Mouse (Mus musculus) MN1 (cell line): Measurements from ENCODE around the gene Fzd2.
"Not testable (repeated sequence)": the region's sequence is repeated elsewhere in the genome, so short reads cannot be mapped to it uniquely, and the experiment has no call there.

Experiments used
- DNase-seq: peaks from one replicate; pipeline ENCODE4 v3.0.0-alpha.2; 2016; ENCODE audit warnings: low spot score

Fzd2 gene

DNA sequence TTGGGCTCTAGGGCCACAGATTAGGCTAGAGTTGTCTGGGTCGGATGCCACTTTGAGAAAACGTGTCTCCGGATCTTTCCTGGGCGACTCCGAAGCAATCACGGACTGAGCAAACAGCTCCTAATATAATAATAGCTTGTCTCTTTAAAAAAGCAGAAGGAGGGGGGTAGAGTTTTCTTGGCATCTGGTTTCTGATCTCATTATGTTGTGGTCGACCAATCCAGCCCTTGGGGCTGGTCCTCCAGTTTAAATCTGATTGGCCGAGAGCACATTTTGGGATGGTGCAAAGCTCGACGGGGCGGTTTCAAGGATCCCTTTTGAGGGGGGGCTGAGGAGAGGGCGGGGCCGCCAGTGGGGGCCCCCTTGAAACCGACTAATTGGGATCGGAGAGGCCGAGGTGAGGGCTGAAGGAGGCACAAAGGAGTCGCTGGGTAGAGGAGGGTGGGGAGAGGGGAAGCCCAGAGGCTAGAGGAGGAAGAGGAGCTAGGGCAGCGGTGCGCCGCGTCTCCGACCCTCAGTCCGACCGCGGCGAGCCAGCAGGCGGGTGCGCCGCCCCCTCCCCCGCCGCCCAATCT is at the start of gene Fzd2:
Fzd2 (plus strand) TSS at position 387 of the 575 bp plus-strand sequence.
- DNase-seq, result peak; percentile 96

DNA sequence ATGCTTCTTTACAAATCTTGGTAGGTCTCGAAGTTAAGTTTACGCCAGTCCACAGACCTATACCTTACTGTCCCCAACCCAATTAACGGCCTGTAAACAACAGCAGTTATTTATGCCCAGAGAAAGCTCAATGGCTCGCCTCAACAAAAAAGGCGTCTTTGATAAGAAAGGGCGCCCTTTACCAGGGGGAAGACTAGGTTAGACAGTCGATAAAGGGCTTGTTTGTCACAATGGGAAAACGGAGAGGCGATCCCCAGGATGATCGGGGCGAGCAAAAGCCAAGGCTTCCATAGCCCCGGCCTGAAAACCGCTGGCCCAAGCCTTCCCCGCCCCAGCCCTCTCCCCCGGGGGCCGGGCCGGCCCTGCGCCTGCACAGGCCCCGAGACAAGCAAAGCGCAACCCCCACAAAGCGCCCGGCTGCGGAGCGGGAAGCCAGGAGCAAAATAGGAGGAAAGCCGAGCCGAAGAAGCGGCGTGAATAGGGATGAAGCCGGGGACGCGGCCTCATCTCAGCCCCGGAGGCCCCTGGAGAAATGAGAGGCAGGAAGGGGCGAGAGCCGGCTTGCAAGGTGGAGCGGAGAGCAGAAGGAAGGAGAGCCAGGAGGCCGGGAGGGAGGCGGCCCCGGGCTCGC is 48.7 kb upstream of the Fzd2 start:
- no peak for DNase-seq

DNA sequence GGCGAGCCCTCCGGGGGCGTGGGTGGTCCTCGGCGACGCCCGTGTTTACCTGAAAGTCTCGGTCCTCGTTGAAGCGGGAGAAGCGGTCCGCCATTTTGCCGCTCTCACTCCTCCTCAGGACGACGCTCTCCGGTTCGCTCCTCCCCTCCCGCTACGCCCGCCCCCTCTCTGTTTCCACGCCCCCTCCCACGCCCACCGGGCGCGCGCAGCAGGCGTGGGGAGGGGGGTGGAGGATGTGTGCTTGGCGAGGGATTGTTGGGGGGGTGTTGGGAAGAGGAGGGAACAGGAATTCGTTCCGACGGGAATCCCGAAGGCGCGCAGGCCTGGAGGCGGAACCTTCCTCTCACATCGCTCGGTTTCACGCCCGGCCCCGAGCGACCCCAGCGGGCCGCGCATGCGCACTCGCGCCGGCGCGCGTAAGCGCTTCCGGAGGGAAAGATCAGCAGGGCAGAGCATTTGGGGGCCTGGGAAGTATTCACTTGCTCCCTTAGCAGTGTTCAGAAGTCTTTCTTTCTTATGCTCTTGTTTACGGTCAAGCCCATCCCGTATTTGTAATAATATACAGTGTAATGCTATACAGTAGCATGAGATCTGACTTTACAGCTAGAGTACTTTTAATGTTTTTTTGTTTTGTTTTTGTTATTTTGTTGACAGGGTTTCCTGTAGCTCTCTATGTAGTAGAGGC is 48.0 kb upstream of the Fzd2 start, which contains the start of gene Gpatch8:
Gpatch8 (minus strand) TSS at position 362 of the 685 bp plus-strand sequence.
- peak; percentile 97 for DNase-seq

DNA sequence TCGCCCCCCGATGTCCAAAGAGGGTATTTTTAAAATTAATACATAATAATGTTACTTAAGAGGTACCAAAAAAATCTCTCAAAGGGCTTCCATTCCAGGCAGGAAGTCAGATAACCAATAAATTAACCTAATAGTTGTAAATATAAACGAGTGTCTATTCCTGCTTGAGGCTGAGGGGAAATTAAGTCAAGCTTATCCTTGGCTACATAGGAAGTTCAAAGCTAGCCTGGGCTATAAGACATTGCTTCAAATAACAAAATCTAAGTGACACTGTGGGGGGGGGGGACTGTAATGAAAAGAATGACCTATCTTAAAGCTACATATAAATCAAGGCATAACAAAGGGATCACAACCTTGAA is 47.5 kb upstream of the Fzd2 start:
- DNase-seq, result no peak

DNA sequence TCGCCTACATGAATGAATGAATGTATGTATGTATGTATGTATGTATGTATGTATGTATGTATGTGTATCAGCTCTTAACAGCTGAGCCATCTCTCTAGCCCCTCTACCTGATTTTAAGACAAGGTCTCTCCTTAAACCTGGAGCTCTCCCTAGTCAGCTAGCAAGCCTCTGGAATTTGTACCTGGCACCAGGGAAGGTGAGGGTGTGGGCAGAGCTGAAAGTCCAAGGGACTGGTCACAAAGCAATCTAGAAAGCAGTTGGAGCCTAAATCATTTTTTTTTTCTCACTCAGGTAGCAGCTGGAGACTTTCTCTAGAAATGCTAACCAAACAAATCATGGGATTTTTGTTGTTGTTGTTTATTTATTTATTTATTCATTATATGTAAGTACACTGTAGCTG is 46.8 kb upstream of the Fzd2 start:
- no peak for DNase-seq

DNA sequence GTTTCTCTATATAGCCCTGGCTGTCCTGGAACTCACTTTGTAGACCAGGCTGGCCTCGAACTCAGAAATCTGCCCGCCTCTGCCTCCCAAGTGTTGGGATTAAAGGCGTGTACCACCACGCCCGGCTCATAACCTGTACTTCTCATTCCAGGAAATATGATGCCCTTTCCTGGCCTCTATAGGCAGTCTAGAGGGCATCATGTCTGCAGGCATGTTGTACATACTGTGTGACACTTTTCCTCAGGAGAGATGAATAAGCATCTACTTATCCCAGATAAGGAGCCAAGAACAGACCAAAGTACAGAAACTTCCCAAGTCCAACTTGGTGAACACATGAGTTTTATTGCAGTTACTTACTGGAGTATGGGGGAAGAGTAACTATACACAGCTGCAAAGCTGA is 45.5 kb upstream of the Fzd2 start:
- DNase-seq, result no peak

DNA sequence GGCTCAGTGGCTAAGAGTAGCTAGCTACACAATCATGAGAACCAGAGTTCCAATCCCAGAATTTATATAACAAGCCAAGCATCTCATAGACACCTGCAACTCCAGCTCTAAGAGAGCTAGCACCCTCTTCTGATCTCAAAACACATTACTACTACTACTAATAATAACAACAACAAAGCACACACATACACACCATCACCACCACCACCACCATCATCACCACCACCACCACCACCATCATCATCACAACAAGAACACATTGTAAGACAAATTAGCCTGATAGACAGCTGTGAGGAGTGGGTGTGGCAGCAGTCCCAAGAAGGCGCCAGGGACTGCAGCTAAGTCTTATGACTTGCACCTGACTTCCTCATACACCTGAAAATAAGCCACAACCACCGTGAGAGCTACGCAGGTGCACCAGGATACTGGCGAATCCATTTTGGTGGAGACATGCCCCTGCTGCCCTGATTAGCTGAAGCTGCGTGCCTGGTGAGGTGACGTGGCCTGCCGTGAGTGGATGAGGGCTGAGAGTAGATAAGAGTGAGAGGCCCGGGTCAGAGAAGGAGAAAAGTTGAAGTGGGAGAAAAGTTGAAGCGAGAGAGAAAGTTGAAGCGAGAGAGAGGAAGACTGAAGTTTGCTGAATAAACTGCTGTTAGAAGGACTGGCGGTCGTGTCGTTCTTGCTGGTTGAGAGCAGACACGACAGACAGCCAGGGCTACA is 39.1 kb upstream of the Fzd2 start:
- not testable (repeated sequence) for DNase-seq

DNA sequence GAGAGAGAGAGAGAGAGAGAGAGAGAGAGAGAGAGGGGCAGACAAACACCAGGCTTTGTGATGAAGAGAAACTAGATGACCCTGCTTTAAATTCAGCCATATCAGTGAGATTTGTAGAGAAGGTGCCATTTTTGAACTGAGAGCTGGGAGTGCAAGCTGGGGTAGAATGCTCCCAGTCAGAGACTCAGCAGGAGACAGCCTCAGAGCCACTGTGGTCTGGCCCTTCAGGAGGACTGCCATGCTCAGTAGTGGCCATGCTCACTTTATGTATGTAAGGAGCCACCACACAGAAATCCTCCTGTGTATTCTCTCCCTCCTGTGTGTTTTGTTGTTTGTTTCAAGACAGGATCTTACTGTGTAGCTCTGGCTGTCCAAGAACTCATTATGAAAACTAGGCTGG is 38.5 kb upstream of the Fzd2 start:
- no peak for DNase-seq

DNA sequence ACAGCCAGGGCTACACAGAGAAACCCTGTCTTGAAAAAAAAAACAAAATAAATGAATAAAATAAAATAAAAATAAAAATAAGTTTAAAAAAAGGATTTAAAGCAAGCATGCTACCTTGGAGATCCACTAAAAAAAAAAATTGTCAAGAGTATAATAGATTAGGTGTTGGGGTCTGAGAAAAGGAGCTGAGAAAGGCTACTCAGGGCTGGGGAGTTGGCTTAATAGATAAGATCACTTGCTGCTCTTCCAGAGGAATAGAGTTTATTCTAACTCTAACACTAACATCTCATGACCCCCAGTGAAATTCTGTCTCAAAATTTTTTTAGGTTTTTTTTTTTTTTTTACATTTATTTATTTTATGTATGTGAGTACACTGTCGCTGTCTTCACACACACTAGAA is 37.9 kb upstream of the Fzd2 start:
- no peak for DNase-seq

DNA sequence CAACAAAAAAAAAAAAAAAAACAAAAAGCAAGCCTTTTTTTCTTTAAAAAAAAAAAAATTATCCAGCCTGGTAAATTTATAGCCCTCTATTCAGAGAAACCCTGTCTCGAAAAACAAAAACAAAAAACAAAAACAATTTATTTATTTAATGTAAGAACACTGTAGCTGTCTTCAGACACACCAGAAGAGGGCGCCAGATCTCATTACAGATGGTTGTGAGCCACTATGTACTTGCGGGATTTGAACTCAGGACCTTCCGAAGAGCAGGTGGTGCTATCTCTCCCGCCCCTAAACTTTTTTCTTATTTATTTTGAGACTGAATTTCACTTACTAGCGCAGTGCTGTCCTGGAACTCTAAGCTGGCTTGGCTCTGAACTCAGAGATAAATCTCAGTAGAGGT is 37.0 kb upstream of the Fzd2 start:
- no peak for DNase-seq

DNA sequence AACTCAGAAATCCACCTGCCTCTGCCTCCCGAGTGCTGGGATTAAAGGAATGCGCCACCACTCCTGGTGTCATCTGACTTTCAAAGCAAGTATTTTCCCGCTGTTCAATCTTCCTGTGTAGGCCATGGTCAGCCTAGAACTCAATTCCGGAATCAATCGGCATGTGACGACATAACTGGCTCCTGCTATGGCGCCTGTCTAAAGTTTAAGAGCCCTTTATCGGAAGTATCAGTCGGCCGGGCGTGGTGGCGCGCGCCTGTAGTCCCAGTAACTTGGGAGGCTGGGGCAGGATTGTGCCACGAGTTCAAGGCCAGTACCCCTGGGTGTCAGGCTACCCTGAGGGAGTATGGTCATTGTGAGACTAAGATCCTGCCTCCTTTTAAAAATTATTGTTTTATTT is 36.5 kb upstream of the Fzd2 start:
- DNase-seq, result no peak

DNA sequence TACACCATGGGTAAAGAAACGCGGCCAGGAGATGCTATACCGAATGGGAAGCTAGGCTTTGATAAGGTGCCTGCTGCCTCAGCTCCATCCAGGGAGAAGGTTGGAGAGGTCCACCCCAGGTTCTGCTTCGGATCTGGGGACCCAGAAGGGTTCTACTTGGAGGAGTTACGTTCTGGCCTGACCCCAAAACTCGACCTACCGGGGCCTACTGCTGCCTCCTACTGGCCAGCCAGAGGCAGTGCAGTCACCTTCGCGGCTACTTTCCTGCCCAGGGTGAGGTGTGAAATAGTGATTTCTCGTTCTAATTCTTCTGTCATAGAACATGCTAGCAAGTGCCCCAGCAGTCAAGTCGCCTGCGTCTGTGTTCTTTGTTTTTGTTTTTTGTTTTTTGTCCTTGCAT is 36.0 kb upstream of the Fzd2 start:
- DNase-seq, result no peak

DNA sequence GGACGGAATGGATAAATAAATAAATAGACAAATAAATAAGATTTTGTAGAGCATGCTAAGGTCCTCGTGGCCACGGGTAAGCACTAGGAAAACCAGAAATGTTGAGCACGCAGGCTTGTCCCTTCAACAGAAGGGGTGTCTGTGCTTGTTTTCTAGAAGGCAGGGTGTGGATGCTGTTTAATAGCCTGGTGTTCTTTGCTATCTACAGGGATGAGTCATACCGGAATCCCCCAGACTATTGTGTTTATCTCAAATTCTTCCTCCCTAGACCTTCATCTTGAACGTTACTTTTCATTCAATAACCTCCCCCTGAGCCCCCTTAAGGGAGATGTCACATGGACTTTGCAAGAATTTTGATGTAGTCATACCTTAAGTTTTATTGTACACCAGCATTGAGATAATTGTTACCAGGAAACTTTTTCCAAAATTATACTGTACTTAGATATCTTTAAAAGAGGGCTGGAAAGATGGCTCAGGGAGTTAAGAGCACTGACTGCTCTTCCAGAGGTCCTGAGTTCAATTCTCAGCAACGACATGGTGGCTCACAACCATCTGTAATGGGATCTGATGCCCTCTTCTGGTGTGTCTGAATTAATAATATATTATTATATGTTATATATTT is 35.3 kb upstream of the Fzd2 start:
- DNase-seq, result no peak

DNA sequence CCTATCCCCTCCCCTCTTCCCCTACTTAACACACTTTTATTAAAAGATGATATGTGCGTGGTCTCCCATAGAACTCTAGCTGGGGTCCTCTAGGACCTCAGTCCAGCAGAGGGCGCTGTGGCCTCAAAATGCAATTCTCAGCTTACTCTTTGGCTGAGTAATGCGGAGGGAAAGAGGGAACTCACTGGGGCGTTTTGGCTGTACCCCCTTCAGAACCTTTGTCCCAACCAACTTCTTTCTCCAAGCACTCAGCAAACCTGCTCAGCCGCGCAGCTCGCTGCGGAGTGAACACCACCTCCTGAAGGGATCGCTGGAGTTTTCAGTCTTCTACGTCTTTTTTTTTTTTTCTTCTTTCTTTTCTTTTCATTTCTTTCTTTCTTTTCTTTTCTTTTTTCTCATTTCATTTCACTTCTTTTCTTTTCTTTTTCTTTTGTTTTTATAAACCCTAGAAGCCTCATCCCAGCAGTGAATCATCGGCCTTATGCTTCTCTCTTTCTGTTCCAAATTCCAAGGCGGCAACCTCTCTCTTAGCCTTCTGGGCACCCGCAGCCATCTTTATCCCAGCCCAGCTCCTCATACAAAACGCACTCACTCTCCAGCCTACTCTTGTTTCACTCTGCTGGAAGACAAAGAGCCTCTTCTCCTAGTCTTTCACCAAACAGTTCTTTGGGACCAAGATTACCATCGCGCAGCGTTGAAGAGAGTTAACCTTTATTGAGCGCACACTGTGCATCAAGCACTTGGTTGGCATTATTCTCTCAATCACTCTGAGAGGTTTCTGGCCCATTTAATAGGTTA is 31.1 kb upstream of the Fzd2 start:
- peak; percentile 86 for DNase-seq

DNA sequence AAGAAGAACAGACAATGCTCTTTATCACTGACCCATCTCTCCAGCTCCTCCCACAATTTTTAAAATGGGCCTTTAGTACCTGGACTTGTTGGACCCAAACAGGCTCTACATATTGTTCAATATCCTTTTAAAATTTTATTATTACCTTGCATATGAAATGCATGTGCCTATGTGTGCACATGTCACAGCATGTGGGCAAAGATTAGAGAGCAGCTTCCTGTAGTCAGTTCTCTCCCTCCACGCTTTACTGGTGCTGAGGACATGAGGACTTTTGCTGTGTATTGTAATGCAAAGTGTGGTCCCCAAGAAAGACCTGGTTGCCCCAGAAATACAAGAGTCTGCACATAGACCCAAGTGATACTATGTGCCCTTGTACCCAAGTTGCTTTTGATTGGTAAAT is 29.2 kb upstream of the Fzd2 start:
- no peak for DNase-seq

DNA sequence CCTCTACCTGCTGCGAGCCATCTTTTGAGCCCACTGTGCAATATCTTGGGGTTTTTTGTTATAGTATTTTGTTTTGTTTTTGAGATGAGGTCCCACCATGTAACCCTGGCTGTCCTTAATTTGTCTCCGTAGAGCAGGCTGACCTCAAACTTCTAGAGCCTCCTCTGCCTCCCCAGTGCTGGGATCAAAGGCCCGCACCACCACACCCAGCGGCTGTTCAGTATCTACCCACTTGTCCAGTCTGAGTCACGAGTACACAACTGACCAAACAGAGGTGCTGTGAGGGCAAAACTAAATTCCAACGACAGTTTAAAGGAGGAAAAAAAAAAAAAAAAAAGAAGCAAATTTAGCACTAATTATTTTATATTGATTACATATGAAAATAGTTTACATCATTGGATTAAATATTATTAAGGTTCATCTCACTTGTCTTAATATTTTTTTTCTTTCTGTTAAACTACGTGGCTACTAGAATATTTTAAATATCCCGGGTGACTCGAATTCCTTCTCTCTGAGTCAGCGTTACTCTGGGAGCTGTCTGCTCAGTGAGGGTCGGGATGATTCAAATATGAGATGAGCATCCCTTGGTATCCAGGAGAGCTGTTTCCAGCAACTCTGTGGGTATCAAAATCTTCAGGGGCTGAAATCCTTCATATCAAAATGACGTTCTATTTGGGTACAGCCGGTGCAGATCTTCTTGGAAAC is 28.0 kb upstream of the Fzd2 start:
- no peak for DNase-seq

DNA sequence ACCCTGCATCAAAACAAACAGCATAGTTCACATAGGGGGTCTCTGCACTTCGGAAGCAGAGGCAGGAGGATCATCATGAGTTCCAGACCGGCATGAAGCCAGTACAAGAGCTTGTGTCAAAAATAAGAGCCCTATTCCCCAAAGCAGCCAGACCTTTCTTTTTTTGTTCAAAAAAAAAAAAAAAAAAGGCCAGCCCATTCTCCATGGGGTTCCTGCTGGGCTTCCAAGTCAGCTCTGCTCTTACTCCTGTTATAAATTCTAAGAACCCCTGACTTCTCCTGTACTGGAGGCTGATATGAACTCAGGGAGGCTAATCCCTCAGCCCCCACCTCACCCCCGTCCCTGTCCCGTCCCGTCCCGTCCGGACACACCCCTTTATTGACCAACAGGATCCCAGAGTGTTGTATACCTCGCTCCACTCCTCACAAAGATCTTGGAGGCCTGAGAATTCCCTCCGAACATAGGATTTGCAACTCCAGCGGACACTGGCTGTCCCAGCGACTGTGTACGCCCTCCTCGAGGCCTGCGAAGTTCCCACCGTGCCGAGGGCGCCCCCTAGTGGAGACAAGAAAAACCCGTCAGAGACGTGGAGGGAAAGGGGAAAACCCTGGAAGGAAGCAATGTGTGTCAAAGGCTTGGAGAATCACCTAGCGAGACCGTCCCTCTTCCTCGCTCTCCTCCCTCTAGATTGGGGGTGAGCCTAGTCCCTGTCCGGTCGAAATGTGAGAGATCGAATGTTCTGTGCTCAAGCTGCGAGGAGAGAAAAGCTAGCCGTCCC is 25.7 kb upstream of the Fzd2 start:
- DNase-seq, result peak; percentile 90

DNA sequence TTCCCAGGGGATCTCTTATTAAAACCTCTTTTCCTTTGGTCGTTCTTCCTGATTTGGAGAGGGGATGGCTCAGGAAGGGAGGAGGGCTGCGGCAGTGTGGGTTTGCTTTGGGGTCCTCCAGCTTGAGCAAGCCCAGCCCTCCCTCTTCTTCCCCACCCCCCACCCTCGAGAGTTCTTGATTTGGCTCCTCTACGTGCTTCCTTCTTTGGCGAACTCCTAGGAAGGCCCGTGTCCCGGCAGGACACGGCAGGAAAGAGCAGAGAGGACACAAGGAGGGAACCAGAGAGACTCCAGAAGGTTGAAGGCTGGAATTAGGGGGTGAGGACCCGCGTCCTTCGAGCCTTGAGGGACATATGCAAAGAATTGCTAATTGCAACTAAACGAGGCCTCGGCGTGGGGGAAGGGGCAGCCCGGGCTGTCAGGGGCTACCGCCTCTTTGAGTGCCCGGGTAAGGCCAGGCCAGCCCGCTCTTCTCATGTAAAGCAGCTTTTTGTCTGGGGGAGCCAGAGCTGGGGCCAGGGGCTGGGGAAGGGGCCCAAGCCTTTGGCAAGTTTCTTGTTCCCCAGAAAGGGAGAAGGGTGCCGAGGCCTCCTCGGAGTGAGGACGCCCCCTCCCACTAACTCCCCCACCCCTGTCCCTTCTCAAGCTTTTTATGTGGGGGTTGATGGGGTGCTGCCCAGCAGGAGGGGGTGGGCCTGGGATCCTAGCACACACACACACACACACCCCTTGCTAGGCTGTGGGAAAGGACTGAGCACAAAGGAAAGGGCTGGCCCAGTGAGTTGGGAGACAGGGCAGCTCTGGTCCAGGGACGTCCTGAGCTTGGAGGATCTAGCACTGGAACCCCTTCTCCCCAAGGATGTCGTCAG is 24.8 kb upstream of the Fzd2 start, which contains the start of gene Gm11627:
Gm11627 (minus strand) TSS at position 297 of the 869 bp plus-strand sequence.
- DNase-seq, result peak; percentile 24

DNA sequence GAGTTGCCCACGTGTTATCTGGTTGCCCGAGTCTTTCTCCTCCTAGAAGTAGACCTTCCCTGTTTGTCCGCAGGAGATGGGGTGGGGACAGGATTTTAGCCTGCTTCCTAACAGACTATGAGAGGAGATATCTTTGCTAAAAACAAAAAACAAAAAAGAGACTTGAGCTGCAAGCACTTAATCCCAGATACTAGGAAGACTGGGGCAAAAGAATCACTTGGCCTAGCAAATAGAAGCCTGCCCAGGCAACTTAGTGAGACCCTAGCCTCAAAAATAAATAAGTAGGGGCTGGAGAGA is 24.2 kb upstream of the Fzd2 start:
- no peak for DNase-seq
